Mouse (Mus musculus): ENCODE data around the gene E2f1. TPM values are rescaled to one million over a fixed set of nuclear protein-coding genes. Genes with fewer than 3 reads are reported as not detected.

Gene E2f1
- total and polyA plus RNA-seq, 2 experiments from 2014 or later = 6.1 to 11.0 TPM

DNA sequence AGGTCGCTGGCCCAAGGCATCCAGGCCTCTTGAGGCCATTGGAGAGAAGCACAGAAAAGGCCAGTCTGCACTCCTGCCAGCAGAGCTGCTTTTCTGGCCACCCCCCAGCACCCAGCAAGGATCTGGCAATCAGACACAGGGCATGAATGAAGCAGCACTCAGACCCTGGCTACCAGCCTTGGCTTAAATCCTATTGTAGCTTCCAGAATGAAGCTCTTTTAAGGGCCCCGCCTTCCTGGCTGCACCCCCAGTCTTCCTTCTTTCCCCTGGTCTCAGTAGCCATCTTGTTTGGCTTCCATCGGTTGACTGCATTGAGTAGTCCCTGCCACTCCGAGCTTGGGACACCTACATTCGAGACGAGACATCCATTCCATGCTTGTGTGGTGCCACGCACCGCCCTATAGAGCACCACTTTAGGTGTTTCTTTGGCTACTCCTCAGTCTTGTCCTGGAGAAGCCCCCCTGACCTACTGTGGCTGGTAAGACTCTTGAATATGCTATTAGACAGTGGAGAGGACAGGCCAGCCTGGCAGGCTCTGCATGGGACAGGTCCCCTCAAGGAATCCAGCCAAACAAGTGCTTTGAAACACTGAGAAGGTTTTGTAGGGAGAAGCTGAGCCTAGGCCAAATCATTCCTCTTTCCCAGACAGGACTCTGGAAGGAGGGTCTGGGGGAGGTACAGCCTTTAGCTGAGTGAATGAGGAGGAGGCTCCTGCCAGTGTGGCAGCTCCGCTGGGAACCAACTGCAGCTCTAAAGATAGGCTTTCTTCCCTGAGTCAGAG, 25.9 kb downstream of the E2f1 start:
- 0 out of 2 replicates have a peak, but pooled peaks cover 5% of the 10 kb centered on the region for H3K4me1 ChIP-seq (ENCODE audit: control insufficient read depth, insufficient read depth)
- H3K9ac ChIP-seq (replicated peaks; ENCODE audit: low read depth, low read length) = no peak overlapping the region
- no peaks in the 10 kb centered on the region for H3K9me3 ChIP-seq (replicated peaks; ENCODE audit: control insufficient read depth, low read length)
- WGBS = 78% methylated on average over 9 of the region's 9 CpGs
- no peaks in the 10 kb centered on the region for H3K36me3 ChIP-seq (replicated peaks; ENCODE audit: control insufficient read depth, insufficient read depth, low read length)
- no peak for TF ChIP-seq EP300 (IDR thresholded peaks at IDR 0.05; ENCODE audit: low read depth)
- no peak for TF ChIP-seq CTCF (IDR thresholded peaks at IDR 0.05; ENCODE audit: low read depth)
- no peak for DNase-seq (ENCODE audit: low spot score)
- ATAC-seq (ENCODE audit: insufficient read depth, low read depth) = peak; percentile 17; the same call in 1 of the 2 replicates
- no peak overlapping the region for H3K27ac ChIP-seq (ENCODE audit: low read depth)
- H3K27me3 ChIP-seq (ENCODE audit: control insufficient read depth, insufficient read depth, low read length) = no peaks in the 10 kb centered on the region
- no peak overlapping the region for H3K4me3 ChIP-seq (ENCODE audit: low read depth, low read length)
- H3K4me2 ChIP-seq (ENCODE audit: low read depth, low read length) = no peak overlapping the region

DNA sequence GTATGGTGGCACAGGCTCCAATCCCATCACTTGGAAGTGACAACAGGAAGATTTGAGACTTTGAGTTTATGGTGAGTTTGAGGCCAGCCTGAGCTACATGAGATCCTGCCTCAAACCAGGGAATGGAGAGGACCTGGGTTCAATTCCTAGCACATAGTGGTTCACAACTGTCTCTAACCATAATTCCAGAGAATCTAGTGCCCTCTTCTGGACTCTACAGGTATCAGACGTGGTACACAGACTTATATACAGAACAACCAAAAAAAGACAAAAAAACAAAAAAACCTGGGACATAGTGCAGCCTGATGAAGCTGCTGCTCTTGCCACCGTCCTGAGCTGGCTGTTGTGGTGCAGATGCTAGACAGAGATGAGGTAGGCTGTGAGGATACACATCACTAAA, 28.1 kb downstream of the E2f1 start:
- no peak overlapping the region for H3K27ac ChIP-seq (ENCODE audit: low read depth)
- 0 out of 2 replicates have a peak, but pooled peaks cover 5% of the 10 kb centered on the region for H3K4me1 ChIP-seq (ENCODE audit: control insufficient read depth, insufficient read depth)
- WGBS = 78% methylated on average over 2 of the region's 2 CpGs
- no peaks in the 10 kb centered on the region for H3K27me3 ChIP-seq (ENCODE audit: control insufficient read depth, insufficient read depth, low read length)
- ATAC-seq (ENCODE audit: insufficient read depth, low read depth) (no peak), DNase-seq (ENCODE audit: low spot score) (no peak)
- no peak for TF ChIP-seq EP300 (IDR thresholded peaks at IDR 0.05; ENCODE audit: low read depth)
- no peak for TF ChIP-seq CTCF (IDR thresholded peaks at IDR 0.05; ENCODE audit: low read depth)
- no peak overlapping the region for H3K9ac ChIP-seq (replicated peaks; ENCODE audit: low read depth, low read length)
- no peaks in the 10 kb centered on the region for H3K9me3 ChIP-seq (replicated peaks; ENCODE audit: control insufficient read depth, low read length)
- no peak overlapping the region for H3K4me3 ChIP-seq (ENCODE audit: low read depth, low read length)
- H3K4me2 ChIP-seq (ENCODE audit: low read depth, low read length) = no peak overlapping the region
- peaks cover 5% of the 10 kb centered on the region; the same call in 1 of the 2 replicates for H3K36me3 ChIP-seq (replicated peaks; ENCODE audit: control insufficient read depth, insufficient read depth, low read length)

DNA sequence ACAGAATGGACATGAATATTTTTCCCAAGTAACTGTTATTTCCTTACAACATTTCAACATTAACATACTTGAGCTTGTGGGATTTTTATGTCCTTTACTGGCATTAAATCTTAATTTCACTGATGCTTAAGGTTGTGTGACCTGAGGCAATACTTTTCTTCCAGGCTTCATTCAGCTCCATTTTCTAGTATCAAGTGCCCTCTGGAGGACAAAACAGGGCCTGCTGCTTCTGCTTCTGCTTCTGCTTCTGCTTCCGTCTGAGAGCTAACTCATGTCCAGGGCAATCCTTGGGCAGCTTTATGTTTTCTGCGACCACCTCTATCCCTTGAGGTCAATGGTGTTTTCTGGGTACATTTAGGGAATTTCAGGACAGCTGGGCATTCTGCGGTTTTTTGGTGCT, 30.0 kb downstream of the E2f1 start:
- 78% methylated on average over 3 of the region's 3 CpGs for WGBS
- ATAC-seq (ENCODE audit: insufficient read depth, low read depth) (no peak), DNase-seq (ENCODE audit: low spot score) (peak; percentile 52)
- H3K9ac ChIP-seq (replicated peaks; ENCODE audit: low read depth, low read length) = no peak overlapping the region
- H3K27ac ChIP-seq (ENCODE audit: low read depth) = no peak overlapping the region
- peaks cover 23% of the 10 kb centered on the region for H3K36me3 ChIP-seq (replicated peaks; ENCODE audit: control insufficient read depth, insufficient read depth, low read length)
- H3K9me3 ChIP-seq (replicated peaks; ENCODE audit: control insufficient read depth, low read length) = no peaks in the 10 kb centered on the region
- no peak overlapping the region for H3K4me2 ChIP-seq (ENCODE audit: low read depth, low read length)
- H3K4me3 ChIP-seq (ENCODE audit: low read depth, low read length) = no peak overlapping the region
- 0 out of 2 replicates have a peak, but pooled peaks cover 5% of the 10 kb centered on the region for H3K4me1 ChIP-seq (ENCODE audit: control insufficient read depth, insufficient read depth)
- TF ChIP-seq EP300 (IDR thresholded peaks at IDR 0.05; ENCODE audit: low read depth) (no peak), CTCF (IDR thresholded peaks at IDR 0.05; ENCODE audit: low read depth) (peak; percentile 67)
- no peaks in the 10 kb centered on the region for H3K27me3 ChIP-seq (ENCODE audit: control insufficient read depth, insufficient read depth, low read length)

DNA sequence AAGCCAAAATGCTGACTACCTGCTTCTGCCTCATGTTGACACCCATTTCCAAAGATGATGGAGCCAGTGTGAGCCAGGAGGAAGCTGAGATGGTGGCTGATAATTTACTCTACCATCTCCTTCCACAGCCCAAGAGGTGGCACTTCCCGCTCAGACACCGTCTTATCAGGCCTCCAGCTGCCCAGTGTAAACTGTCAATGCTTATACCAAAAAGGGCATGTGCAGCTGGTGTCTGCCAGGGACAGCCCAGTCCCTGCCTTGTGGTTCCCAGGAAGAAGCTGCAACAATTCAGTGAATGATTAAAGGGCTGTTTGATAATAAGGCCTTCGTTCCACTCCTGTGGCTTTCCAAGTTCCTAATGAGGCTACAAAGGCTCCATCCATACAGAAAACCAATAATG, 31.0 kb downstream of the E2f1 start:
- Histone ChIP-seq H3K9me3 (replicated peaks; ENCODE audit: control insufficient read depth, low read length) (no peaks in the 10 kb centered on the region), H3K27ac (ENCODE audit: low read depth) (no peak overlapping the region), H3K4me2 (ENCODE audit: low read depth, low read length) (no peak overlapping the region), H3K4me1 (ENCODE audit: control insufficient read depth, insufficient read depth) (0 out of 2 replicates have a peak, but pooled peaks cover 4% of the 10 kb centered on the region), H3K36me3 (replicated peaks; ENCODE audit: control insufficient read depth, insufficient read depth, low read length) (peaks cover 30% of the 10 kb centered on the region), H3K9ac (replicated peaks; ENCODE audit: low read depth, low read length) (no peak overlapping the region), H3K4me3 (ENCODE audit: low read depth, low read length) (no peak overlapping the region), H3K27me3 (ENCODE audit: control insufficient read depth, insufficient read depth, low read length) (no peaks in the 10 kb centered on the region)
- WGBS = 18% methylated on average over 3 of the region's 3 CpGs
- DNase-seq (ENCODE audit: low spot score) (no peak), ATAC-seq (ENCODE audit: insufficient read depth, low read depth) (no peak)
- no peak for TF ChIP-seq CTCF (IDR thresholded peaks at IDR 0.05; ENCODE audit: low read depth)
- TF ChIP-seq EP300 (IDR thresholded peaks at IDR 0.05; ENCODE audit: low read depth) = no peak

DNA sequence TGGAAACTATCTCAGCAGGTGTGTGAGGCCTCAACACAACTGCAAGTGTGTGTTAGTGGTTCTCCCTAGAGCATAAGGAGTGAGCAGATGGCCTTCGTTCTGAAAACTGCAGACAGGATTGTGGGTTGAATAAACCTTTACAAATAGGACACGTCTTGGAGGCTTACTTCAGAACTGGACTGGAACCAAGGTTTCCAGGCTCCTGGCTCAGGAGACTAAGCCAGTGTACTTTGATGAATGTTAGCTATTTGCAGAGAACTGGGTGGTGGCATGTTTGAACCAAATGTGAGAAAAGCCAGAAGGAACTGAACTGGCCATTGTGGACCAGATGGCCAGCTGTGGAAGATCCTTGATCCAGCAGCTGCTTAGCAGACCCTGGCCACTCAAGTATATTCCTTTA, 31.4 kb downstream of the E2f1 start:
- Histone ChIP-seq H3K4me2 (ENCODE audit: low read depth, low read length) (no peak overlapping the region), H3K4me3 (ENCODE audit: low read depth, low read length) (no peak overlapping the region), H3K27me3 (ENCODE audit: control insufficient read depth, insufficient read depth, low read length) (no peaks in the 10 kb centered on the region), H3K9ac (replicated peaks; ENCODE audit: low read depth, low read length) (no peak overlapping the region), H3K4me1 (ENCODE audit: control insufficient read depth, insufficient read depth) (0 out of 2 replicates have a peak, but pooled peaks cover under 1% of the 10 kb centered on the region), H3K36me3 (replicated peaks; ENCODE audit: control insufficient read depth, insufficient read depth, low read length) (peaks cover 34% of the 10 kb centered on the region), H3K27ac (ENCODE audit: low read depth) (no peak overlapping the region), H3K9me3 (replicated peaks; ENCODE audit: control insufficient read depth, low read length) (no peaks in the 10 kb centered on the region)
- 53% methylated on average over 2 of the region's 2 CpGs for WGBS
- ATAC-seq (ENCODE audit: insufficient read depth, low read depth) (no peak), DNase-seq (ENCODE audit: low spot score) (no peak)
- TF ChIP-seq CTCF (IDR thresholded peaks at IDR 0.05; ENCODE audit: low read depth) (no peak), EP300 (IDR thresholded peaks at IDR 0.05; ENCODE audit: low read depth) (no peak)

Data from heart, postnatal 0 days (tissue).